Mouse (Mus musculus) testis, adult 2 months (tissue): Measurements from ENCODE around the gene Olfr372. TPM values are rescaled to one million over a fixed set of nuclear protein-coding genes. Genes with fewer than 3 reads are reported as not detected.
"Not testable (repeated sequence)": the region's sequence is repeated elsewhere in the genome, so short reads cannot be mapped to it uniquely, and the experiment has no call there.

Source experiments
- H3K27ac ChIP-seq: fragments of 200-500 bp; 2 replicates; pipeline ENCODE4 v1.5.1; 2012; ENCODE audit warnings: low read depth, low read length; ENCODE audit not compliant: control insufficient read depth, insufficient read depth
- H3K27me3 ChIP-seq: fragments of 200-500 bp; 2 replicates; pipeline ENCODE4 v1.6.1; 2012; ENCODE audit warnings: mild to moderate bottlenecking, low read length, moderate library complexity; ENCODE audit not compliant: control insufficient read depth, insufficient read depth
- H3K36me3 ChIP-seq: fragments of 200-500 bp; 2 replicates; pipeline ENCODE4 v1.6.1; 2012; ENCODE audit warnings: mild to moderate bottlenecking, low read length; ENCODE audit not compliant: control insufficient read depth, insufficient read depth
- H3K4me1 ChIP-seq: fragments of 200-500 bp; 2 replicates; pipeline ENCODE4 v1.6.1; 2012; ENCODE audit warnings: low read length; ENCODE audit not compliant: control insufficient read depth, insufficient read depth
- H3K4me3 ChIP-seq: fragments of 200-500 bp; 2 replicates; pipeline ENCODE4 v1.5.1; 2012; ENCODE audit warnings: low read depth, mild to moderate bottlenecking, low read length, moderate library complexity, mixed read lengths; ENCODE audit not compliant: control insufficient read depth
- CTCF ChIP-seq: fragments of 200-500 bp; IDR thresholded peaks from 2 replicates; pipeline ENCODE4 v1.5.1; 2012; ENCODE audit warnings: low read depth, mild to moderate bottlenecking, inconsistent platforms, low read length, moderate library complexity; ENCODE audit not compliant: control insufficient read depth, insufficient read depth, insufficient replicate concordance
- POLR2A ChIP-seq: fragments of 200-500 bp; IDR thresholded peaks from 2 replicates; pipeline ENCODE4 v1.6.1; 2012; ENCODE audit warnings: low read depth, mild to moderate bottlenecking, inconsistent platforms, low read length, moderate library complexity; ENCODE audit not compliant: control insufficient read depth
- polyA plus RNA-seq: library from polyadenylated mRNA; depleted of rRNA; stranded (reverse); fragments of >200 nt; gene quantifications from 2 replicates; pipeline ENCODE4 v1.2.3, GENCODE M21; 2012; rRNA removed

Olfr372 gene
- not detected in 2 replicates for polyA plus RNA-seq

DNA sequence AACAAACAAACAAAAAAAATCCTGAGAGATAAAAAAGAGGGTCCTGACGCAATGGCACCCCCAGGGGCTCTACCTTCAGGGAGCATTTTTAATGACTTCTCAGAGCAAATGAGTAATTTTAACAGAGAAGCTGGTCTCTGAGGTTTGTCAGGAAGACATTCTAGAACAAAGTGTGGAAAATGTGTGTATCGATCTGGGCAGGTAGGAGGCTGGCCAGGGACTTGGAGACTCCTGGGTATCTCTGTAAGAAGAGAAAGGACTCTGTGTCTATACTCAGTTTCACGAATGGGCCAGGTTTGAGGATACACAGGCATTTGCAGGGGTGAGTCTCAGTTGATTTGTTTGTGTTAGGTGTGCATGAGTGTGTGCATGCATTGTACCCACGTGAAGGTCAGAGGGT, at the start of gene Olfr372:
Gene Olfr372 (plus strand): TSS at position 301 of the 400 bp plus-strand sequence.
- H3K27ac ChIP-seq, H3K27me3 ChIP-seq, H3K36me3 ChIP-seq, H3K4me3 ChIP-seq, H3K4me1 ChIP-seq: not testable (repeated sequence)

DNA sequence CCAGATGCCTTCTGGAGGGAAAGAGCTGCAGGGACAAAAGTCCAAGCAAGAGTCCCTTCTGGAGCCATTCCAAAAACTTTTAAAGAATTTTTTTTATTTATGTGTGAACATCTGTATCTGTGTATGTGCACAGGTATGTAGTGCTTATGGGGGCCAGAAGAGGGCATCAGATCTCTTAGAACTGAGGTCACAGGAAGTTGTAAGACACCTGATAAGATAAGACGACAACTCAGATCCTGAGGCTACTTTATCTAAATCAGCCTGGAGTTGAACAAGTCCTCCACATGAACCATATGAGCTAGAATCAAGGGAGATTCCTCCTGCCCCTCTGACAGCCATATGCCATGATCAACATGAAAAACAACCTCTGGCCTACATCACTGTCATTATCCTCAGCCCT, 41.6 kb upstream of the Olfr372 start:
- H3K27ac ChIP-seq = no peak overlapping the region
- H3K36me3 ChIP-seq = no peaks in the 10 kb centered on the region
- no peaks in the 10 kb centered on the region for H3K4me1 ChIP-seq
- H3K27me3 ChIP-seq = no peaks in the 10 kb centered on the region
- H3K4me3 ChIP-seq = no peak overlapping the region
- TF ChIP-seq POLR2A (no peak), CTCF (no peak)

DNA sequence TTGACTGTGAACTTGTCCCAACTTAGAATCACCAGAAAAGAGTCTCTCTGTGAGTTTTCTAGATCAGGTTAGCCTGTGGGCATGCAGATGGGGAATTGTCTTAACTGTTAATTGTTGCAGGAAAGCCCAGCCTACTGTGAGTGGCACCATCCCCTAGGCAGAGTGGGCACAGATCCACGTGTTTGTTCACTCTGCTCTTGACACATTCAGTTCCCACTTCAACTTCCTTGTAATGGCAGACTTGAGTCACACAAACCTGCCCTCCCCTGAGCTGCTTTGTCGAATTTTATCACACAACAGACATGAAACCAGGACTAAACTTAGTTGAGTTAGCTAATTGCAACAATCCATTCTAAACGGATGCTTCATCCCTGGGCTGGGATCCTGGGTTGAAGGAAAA, 40.8 kb upstream of the Olfr372 start:
- H3K27me3 ChIP-seq = no peaks in the 10 kb centered on the region
- H3K27ac ChIP-seq = no peak overlapping the region
- no peaks in the 10 kb centered on the region for H3K36me3 ChIP-seq
- TF ChIP-seq CTCF = no peak
- no peaks in the 10 kb centered on the region for H3K4me1 ChIP-seq
- H3K4me3 ChIP-seq = no peak overlapping the region

DNA sequence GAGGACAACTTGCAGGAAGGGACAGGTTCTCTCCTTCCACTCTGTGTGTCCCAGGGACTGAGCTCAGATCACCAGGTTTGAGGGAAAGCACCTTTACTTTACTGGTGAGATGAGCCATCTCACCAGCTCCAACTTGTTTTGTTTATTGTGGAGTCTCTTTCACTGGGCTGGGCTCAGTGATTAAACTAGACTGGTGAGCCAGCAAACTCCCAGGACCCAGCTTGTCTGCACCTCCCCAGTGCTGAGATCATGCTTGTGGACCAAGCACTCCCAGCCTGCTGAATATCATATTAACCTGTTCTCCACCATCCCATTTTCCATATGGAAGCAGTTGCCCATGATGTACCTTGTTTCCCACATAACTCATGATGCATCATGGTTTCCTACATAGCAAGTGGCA, 38.1 kb upstream of the Olfr372 start:
- Histone ChIP-seq H3K27me3 (no peaks in the 10 kb centered on the region), H3K4me3 (no peak overlapping the region), H3K4me1 (no peaks in the 10 kb centered on the region), H3K36me3 (no peaks in the 10 kb centered on the region), H3K27ac (no peak overlapping the region)
- no peak for TF ChIP-seq CTCF
- no peak for TF ChIP-seq POLR2A

DNA sequence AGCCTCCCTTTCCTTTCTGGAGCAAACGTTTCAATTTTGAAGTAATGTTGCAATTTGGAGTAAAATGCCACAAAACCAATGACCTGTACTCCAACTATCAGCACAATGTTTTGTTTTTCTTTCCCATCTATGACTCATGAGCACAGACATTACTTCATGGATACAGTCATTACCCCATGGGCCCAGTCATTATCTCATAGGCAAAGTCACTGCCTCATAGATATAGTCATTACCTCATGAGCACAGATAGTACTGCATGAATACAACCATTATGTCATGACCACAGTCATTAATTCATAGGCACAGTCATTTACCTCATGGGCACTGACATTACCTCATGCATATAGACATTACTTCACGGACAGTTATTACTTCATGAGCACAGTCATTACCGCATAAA, 35.1 kb upstream of the Olfr372 start:
- Histone ChIP-seq H3K27me3 (no peaks in the 10 kb centered on the region), H3K4me1 (no peaks in the 10 kb centered on the region), H3K27ac (no peak overlapping the region), H3K36me3 (no peaks in the 10 kb centered on the region), H3K4me3 (no peak overlapping the region)
- TF ChIP-seq POLR2A (no peak), CTCF (no peak)

DNA sequence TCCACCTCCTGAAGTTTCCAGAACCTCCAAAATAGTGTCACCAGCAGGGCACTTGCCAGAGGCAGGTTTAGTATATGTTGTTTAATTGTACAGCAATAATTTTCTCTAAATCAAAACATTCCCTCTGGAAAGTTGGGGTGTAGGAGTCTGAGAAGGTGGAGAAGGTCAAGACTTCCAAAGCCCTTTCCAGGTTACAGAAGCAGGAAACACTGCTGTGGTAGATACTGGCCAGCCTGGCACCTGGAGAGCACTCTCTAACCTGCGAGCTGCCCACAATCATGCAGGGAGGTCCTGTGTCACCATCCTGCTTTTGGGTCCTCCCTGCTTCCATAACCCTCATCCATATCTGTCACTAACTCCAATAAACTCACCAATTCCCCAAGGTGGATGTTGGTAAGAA, 34.3 kb upstream of the Olfr372 start:
- Histone ChIP-seq H3K27ac (no peak overlapping the region), H3K4me3 (no peak overlapping the region), H3K27me3 (no peaks in the 10 kb centered on the region), H3K4me1 (no peaks in the 10 kb centered on the region), H3K36me3 (no peaks in the 10 kb centered on the region)
- TF ChIP-seq CTCF (no peak), POLR2A (no peak)

DNA sequence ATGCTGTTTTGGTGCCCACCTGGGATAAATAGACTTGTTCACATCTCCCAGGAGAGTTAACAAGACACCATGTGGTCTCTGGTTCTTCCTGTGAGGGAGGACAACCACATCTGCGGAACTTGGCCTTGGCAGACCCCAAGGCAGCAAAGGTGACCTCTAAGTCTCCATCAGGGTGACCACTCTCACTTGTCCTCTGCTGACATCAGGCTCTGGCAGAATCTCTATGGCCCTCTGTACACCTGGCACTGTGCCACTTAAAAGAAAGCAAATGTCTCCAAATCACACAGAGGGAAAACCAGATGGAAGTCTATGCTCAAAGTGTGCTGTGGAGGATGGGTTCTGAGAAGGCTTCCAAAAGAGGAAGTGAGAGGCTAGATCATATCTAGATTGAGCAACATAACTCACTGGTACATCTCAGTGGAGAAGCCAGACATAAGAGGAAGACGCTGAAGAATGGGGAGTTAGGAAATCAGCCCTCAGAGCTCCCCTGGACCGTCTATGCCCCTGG, 32.8 kb upstream of the Olfr372 start:
- no peaks in the 10 kb centered on the region for H3K4me1 ChIP-seq
- TF ChIP-seq CTCF (no peak), POLR2A (no peak)
- no peaks in the 10 kb centered on the region for H3K27me3 ChIP-seq

DNA sequence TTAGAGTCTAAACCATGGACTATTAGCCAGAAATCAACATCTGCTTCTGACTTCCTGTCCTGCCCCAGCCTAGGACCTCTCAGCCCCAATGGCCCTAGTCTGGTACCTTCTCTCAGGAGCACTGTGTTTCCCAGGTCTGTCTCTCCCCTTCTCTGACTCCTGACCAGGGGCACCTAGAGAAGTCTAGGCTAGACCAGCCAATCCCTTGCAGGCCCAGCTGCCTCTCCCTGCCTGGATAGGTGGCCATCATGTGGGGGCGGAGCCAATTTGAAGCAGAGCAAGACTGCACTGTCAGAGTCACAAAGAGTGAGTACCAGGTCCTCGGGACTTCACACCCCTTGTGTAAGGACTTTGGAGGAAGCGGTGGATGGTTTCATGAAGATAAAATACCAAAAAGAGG, 31.5 kb upstream of the Olfr372 start, which contains the start of gene Cyp4f18:
Gene Cyp4f18 (minus strand): TSS at position 154 of the 400 bp plus-strand sequence.
- TF ChIP-seq CTCF (no peak), POLR2A (no peak)
- Histone ChIP-seq H3K4me3 (no peak within 1 kb of the TSS), H3K4me1 (no peaks in the 10 kb centered on the region), H3K27me3 (no peaks in the 10 kb centered on the region), H3K27ac (no peak within 1 kb of the TSS), H3K36me3 (no peaks in the 10 kb centered on the region)

More for the DNA sequence above, 32.8 kb upstream of the Olfr372 start:
- no peak overlapping the region for H3K4me3 ChIP-seq
- H3K36me3 ChIP-seq = no peaks in the 10 kb centered on the region
- no peak overlapping the region for H3K27ac ChIP-seq

DNA sequence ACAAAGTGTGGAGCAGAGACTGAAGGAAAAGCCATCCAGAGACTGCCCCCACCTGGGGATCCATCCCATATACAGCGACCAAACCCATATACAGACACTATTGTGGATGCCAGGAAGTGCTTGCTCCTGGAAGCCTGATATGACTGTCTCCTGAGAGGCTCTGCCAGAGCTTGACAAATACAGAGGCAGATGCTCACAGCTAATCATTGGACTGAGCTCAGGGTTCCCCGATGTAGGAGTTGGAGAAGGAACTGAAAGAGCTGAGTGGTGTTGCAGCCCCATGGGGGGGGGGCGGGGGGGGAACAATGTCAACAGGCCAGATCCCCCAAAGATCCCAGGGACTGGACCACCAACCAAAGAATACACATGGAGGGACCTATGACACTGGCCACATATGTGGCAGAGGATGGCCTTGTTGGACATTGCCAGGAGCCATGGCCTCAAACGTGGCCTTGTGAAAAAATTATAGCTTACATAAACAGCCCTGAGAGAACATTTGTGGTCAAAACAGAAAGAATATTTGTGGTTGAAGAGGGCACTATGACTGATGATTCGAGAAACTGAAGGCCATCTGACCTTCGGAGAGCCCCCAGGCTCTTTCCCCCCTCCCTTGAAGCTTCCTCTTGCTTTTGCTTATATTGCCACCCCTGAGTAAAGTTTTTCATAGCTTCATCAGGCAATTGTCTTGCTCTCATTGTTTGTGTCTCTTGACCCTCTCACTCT, 27.4 kb upstream of the Olfr372 start:
- H3K4me1 ChIP-seq, H3K27me3 ChIP-seq, H3K27ac ChIP-seq, H3K4me3 ChIP-seq, H3K36me3 ChIP-seq: not testable (repeated sequence)

DNA sequence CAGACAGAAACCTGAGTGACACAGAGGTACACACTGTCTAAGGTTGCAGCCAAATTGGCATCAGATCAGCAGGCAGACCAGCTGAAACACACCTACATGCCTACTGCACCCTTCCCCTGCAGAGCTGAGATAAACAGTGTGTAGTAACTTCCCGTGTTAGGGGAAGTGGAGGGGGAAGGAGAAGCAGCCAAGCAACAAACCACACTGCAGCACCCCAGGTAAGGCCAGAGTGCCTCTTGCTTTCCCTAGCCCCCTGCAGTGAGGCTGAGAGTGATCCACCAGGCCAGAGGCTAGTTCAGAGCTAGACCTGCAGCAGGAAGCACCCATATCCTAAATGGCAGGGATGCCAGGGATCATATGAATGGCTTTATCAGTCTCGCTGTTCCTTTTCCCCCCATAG, 23.7 kb upstream of the Olfr372 start:
- H3K36me3 ChIP-seq, H3K4me3 ChIP-seq, H3K4me1 ChIP-seq, H3K27ac ChIP-seq, H3K27me3 ChIP-seq: not testable (repeated sequence)
